Mouse (Mus musculus): ENCODE measurements around the gene Ints14. TPM values are rescaled to one million over a fixed set of nuclear protein-coding genes. Genes with fewer than 3 reads are reported as not detected.

The Ints14 gene
- polyA plus RNA-seq, 1 experiment = 24.0 TPM

DNA sequence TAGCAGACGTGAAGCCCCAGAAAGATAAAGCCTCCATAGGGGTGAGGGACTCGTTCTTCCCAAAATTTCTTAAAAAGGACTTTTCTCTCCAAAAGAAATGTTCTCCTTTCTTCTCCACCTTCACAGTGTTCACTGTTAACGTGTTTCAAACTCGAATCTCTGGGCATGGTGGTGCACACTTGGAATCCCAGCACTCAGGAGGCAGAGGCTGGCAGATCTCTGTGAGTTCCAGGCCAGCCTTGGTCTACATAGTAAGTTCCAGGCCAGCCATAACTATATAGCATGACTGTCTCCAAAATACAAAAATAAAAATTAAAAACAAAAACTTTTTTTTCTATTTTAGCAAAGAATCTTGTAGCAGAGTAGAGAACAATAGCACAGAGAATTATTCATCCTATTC, 59.4 kb downstream of the Ints14 start:
- Histone ChIP-seq H3K4me1 (replicated peaks; ENCODE audit: control insufficient read depth, insufficient read depth, low read length) (peaks cover 6% of the 10 kb centered on the region; the same call in 1 of the 2 replicates), H3K27me3 (ENCODE audit: control insufficient read depth, insufficient read depth, low read length) (no peaks in the 10 kb centered on the region), H3K27ac (ENCODE audit: control insufficient read depth, insufficient read depth, low read length) (no peak overlapping the region), H3K36me3 (ENCODE audit: control insufficient read depth, insufficient read depth, low read length) (no peaks in the 10 kb centered on the region), H3K4me3 (ENCODE audit: control insufficient read depth, insufficient read depth, low read length) (no peak overlapping the region)
- TF ChIP-seq POLR2A (IDR thresholded peaks at IDR 0.05; ENCODE audit: control insufficient read depth, extremely low read depth, insufficient read depth, low read length, poor library complexity) = no peak
- TF ChIP-seq CTCF (IDR thresholded peaks at IDR 0.05; ENCODE audit: borderline replicate concordance, control insufficient read depth, extremely low read depth, insufficient read depth, low read length, poor library complexity) = no peak
- no peak for DNase-seq
- WGBS = 86% methylated on average over 4 of the region's 4 CpGs

DNA sequence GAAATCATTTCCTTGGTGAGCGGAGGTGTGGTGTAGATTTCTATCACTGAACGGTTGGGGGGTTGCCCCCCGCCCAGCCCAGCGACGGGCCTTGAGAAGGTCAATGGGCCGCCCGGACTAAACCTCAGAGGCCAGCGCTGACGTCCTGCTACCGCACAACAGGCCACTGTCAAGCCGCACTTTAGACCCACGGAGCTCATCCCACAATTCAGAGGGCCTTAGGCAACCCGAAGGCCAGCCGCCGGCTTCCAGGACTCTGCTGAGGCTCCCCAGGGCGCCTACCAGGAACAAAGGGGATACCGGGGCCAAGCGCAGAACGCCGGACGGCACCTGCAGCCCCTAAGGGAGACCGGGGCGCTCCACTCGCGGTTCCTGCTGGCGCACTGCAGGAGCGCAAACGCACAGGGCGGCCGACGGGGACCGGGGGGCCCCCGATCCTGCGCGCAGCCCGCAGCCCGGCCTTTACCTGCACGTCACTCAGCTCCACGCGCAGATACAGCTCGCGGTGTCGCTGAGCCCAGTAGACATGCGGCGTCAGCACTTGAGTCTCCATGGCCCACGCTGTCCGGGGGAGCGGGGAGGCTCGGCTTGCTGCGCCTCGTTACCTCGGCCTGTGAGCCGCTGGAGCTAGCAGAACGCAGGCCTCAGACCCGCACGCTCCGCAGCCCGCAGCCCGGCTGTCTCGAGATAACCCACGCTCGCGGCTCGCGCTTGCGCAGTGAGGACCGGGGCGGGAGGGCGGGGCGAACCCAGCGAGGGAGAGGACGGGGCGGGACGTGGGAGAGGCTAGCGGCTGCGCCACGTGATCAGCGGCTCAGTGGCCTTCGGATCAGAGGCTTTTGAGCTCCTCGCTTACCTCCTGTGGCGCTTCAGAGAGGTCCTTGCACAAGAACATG, 60.5 kb downstream of the Ints14 start, which contains the start of gene Hacd3:
Hacd3 (minus strand) TSS at position 703 of the 896 bp plus-strand sequence.
- DNase-seq = peak; percentile 82
- WGBS = under 1% methylated on average over 81 of the region's 81 CpGs

DNA sequence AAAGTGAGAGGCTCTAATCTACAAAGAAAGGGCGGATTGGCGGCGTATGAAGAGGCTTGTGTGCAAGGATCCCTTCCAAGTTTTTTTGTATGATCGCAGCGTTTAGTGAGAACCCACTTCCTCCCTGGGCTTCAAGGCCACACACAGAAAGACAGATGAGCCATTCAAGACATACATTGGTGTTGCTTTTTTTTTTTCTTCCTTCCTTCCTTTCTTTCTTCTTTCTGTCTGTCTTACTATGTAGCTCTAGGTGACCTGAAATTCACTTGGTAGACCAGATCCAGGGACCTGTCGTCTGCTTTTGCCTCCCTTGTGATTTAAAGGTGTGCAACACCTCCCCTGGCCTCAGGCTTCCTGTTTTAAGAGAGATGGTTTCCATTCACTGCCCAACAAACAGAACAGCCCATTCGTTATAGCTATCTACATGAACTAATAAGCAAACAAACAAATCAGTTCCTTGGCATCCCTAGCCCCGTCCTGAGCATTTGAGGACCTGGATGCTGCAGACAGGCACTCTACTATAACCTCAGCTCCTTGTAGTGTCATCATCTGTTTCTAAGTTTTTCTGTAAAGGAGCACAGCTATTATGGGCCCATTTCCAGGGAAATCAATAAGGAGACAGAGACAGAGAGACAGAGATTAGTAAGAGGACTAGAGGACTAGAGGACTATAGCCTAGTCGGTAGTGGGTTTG, 61.3 kb downstream of the Ints14 start:
- peak overlapping the region; percentile 84 for H3K27ac ChIP-seq (ENCODE audit: control insufficient read depth, insufficient read depth, low read length)
- 19% methylated on average over 9 of the region's 9 CpGs for WGBS
- TF ChIP-seq POLR2A (IDR thresholded peaks at IDR 0.05; ENCODE audit: control insufficient read depth, extremely low read depth, insufficient read depth, low read length, poor library complexity) = no peak
- TF ChIP-seq CTCF (IDR thresholded peaks at IDR 0.05; ENCODE audit: borderline replicate concordance, control insufficient read depth, extremely low read depth, insufficient read depth, low read length, poor library complexity) = no peak
- peak overlapping the region; percentile 63 for H3K4me3 ChIP-seq (ENCODE audit: control insufficient read depth, insufficient read depth, low read length)
- peaks cover 3% of the 10 kb centered on the region; the same call in 1 of the 2 replicates for H3K4me1 ChIP-seq (replicated peaks; ENCODE audit: control insufficient read depth, insufficient read depth, low read length)
- no peak for DNase-seq
- H3K36me3 ChIP-seq (ENCODE audit: control insufficient read depth, insufficient read depth, low read length) = no peaks in the 10 kb centered on the region
- H3K27me3 ChIP-seq (ENCODE audit: control insufficient read depth, insufficient read depth, low read length) = no peaks in the 10 kb centered on the region

More for the DNA sequence above, 60.5 kb downstream of the Ints14 start, which contains the start of gene Hacd3:
- H3K4me1 ChIP-seq (replicated peaks; ENCODE audit: control insufficient read depth, insufficient read depth, low read length) = peaks cover 5% of the 10 kb centered on the region; the same call in 1 of the 2 replicates
- H3K36me3 ChIP-seq (ENCODE audit: control insufficient read depth, insufficient read depth, low read length) = no peaks in the 10 kb centered on the region
- H3K4me3 ChIP-seq (ENCODE audit: control insufficient read depth, insufficient read depth, low read length) = peak within 1 kb of the TSS; percentile 63
- no peaks in the 10 kb centered on the region for H3K27me3 ChIP-seq (ENCODE audit: control insufficient read depth, insufficient read depth, low read length)
- TF ChIP-seq CTCF (IDR thresholded peaks at IDR 0.05; ENCODE audit: borderline replicate concordance, control insufficient read depth, extremely low read depth, insufficient read depth, low read length, poor library complexity) = 0 out of 2 replicates have a peak, but pooled peaks have one; percentile 20
- peak; percentile 76; the same call in 1 of the 2 replicates for TF ChIP-seq POLR2A (IDR thresholded peaks at IDR 0.05; ENCODE audit: control insufficient read depth, extremely low read depth, insufficient read depth, low read length, poor library complexity)
- peak within 1 kb of the TSS; percentile 84 for H3K27ac ChIP-seq (ENCODE audit: control insufficient read depth, insufficient read depth, low read length)

DNA sequence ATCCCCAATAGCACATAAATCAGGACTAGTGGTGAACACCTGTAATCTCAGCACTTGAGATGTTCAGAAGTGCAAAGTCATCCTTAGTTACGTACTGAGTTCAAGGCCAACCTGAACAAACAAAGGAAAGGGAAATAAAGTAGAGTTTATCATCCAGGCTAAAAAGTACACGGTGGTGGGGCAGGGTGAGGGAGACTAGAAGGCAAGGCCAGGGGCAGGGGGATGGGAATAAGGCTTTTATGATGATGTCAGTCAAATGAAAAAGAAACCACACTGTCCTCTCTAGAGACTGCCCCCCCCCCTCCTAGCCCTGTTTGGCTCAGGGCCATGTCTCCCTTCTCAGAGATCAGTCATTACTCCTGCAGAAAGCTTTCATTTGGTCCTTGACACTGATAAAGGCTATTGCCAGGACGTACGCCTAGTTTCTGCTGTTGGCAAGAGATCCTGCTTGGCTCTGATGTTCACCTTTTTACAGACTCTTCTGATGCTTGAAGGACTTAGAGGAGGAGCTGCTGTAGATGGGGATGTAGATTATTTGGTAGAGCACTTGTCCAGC, 62.0 kb downstream of the Ints14 start:
- TF ChIP-seq CTCF (IDR thresholded peaks at IDR 0.05; ENCODE audit: borderline replicate concordance, control insufficient read depth, extremely low read depth, insufficient read depth, low read length, poor library complexity) (no peak), POLR2A (IDR thresholded peaks at IDR 0.05; ENCODE audit: control insufficient read depth, extremely low read depth, insufficient read depth, low read length, poor library complexity) (no peak)
- Histone ChIP-seq H3K4me3 (ENCODE audit: control insufficient read depth, insufficient read depth, low read length) (no peak overlapping the region), H3K27me3 (ENCODE audit: control insufficient read depth, insufficient read depth, low read length) (no peaks in the 10 kb centered on the region), H3K4me1 (replicated peaks; ENCODE audit: control insufficient read depth, insufficient read depth, low read length) (peaks cover 3% of the 10 kb centered on the region; the same call in 1 of the 2 replicates), H3K36me3 (ENCODE audit: control insufficient read depth, insufficient read depth, low read length) (no peaks in the 10 kb centered on the region), H3K27ac (ENCODE audit: control insufficient read depth, insufficient read depth, low read length) (no peak overlapping the region)
- no peak for DNase-seq
- 71% methylated on average over 4 of the region's 4 CpGs for WGBS

DNA sequence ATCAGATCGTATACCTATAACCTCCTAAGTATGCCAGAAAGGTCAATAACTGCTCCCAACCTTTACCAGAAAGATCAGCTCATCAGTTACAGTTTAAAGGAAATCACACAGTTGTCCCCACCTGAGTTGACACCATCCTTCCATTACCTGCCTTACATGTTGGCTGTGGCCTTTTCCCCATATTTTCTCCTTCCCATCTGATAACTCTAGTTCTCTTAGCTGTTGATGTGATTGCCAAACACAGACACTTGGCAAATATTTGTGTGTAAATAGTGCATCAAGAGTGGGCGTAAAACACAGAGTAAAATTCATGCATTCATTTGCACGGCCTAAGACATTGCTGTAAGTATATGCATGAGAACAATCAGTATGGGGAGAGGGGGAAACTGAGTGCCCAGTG, 62.7 kb downstream of the Ints14 start:
- no peak overlapping the region for H3K27ac ChIP-seq (ENCODE audit: control insufficient read depth, insufficient read depth, low read length)
- TF ChIP-seq POLR2A (IDR thresholded peaks at IDR 0.05; ENCODE audit: control insufficient read depth, extremely low read depth, insufficient read depth, low read length, poor library complexity) (no peak), CTCF (IDR thresholded peaks at IDR 0.05; ENCODE audit: borderline replicate concordance, control insufficient read depth, extremely low read depth, insufficient read depth, low read length, poor library complexity) (no peak)
- peaks cover 3% of the 10 kb centered on the region; the same call in 1 of the 2 replicates for H3K4me1 ChIP-seq (replicated peaks; ENCODE audit: control insufficient read depth, insufficient read depth, low read length)
- DNase-seq = no peak
- no peaks in the 10 kb centered on the region for H3K36me3 ChIP-seq (ENCODE audit: control insufficient read depth, insufficient read depth, low read length)
- 96% methylated on average over 3 of the region's 3 CpGs for WGBS
- H3K27me3 ChIP-seq (ENCODE audit: control insufficient read depth, insufficient read depth, low read length) = no peaks in the 10 kb centered on the region
- H3K4me3 ChIP-seq (ENCODE audit: control insufficient read depth, insufficient read depth, low read length) = no peak overlapping the region

DNA sequence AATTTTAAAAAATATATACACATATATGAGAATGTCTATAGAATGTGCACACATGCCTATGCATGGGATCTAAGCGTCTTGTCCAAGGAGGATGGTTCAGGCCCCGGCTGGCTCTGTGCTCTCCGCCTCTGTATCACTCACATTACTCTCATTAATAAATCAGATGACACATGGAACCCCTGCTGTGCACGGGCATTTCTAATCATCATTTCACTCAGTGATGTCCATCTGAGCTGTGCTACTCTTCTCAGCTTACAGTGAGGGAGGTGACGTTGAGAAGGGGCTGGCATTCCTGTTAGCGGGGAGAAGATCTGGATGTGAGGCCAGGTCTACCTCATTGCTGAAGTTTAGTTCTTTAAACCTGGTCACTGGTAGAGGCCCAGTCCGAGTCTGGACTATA, 66.5 kb downstream of the Ints14 start:
- WGBS = 93% methylated on average over 7 of the region's 7 CpGs
- Histone ChIP-seq H3K27me3 (ENCODE audit: control insufficient read depth, insufficient read depth, low read length) (no peaks in the 10 kb centered on the region), H3K27ac (ENCODE audit: control insufficient read depth, insufficient read depth, low read length) (no peak overlapping the region), H3K4me3 (ENCODE audit: control insufficient read depth, insufficient read depth, low read length) (no peak overlapping the region), H3K36me3 (ENCODE audit: control insufficient read depth, insufficient read depth, low read length) (no peaks in the 10 kb centered on the region), H3K4me1 (replicated peaks; ENCODE audit: control insufficient read depth, insufficient read depth, low read length) (peaks cover 3% of the 10 kb centered on the region; the same call in 1 of the 2 replicates)
- TF ChIP-seq CTCF (IDR thresholded peaks at IDR 0.05; ENCODE audit: borderline replicate concordance, control insufficient read depth, extremely low read depth, insufficient read depth, low read length, poor library complexity) = no peak
- TF ChIP-seq POLR2A (IDR thresholded peaks at IDR 0.05; ENCODE audit: control insufficient read depth, extremely low read depth, insufficient read depth, low read length, poor library complexity) = no peak
- DNase-seq = no peak

All from thymus, adult 2 months (tissue).